Mouse (Mus musculus) layer of hippocampus, adult 9-10 months (tissue): ENCODE results near the gene Pltp.

Source experiments
- DNase-seq: peaks from one replicate; pipeline ENCODE4 v3.0.0; 2022; ENCODE audit warnings: low spot score

Gene Pltp

DNA sequence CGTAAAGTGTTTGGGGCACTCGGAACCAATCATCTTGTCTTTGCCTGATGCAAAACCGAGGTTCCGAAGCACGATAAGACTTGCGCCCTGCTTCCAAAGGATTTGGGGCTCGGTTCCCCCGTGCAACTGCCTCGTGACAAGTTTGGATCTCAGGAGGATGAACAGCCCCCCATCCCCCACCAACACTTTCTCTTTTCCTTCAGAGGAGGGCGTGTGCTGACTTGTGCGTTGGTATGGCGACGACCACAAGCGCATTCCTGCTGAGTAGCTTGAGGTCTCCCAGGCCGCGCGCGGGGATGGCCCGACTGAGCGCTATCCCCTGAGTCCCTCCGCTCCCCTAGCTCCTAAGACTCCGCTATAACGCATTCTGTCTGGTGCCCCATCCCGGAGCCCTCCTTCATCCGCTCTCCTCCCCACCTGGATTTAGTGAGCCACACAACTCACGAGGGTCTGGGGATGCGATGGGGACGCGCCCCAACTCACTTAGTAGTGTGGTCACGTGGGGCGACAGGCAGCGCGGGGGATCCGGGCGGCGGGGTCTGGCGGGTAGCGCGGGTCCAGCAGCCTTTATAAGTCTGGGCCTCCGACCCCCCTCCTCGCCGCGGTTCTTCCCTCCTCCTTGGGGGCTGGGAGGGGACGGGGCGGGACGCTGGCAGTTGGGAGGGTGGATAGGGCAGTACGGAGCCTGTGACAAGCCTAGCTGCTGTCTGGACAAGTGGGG is at the start of gene Pltp:
Gene Pltp (minus strand): TSS at position 611 of the 721 bp plus-strand sequence.
- DNase-seq: no peak

DNA sequence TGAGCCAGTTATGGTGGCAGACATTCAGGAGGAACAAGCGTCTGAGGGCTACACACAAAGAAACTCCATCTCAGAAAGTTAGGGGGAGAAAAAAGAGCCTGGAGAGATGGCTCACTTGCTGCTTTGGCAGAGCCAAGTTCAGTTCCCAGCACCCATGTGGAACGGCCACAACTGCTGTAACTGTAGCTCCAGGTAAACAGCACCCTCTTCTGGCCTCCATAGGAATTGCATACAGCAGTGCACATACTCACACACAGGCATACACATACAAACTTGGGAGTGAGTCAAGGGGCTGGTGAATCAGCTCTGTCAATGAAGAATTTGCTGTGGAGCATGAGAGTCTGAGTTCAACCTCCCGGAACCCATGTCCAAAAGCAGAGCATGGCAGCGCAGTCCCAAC is 48.6 kb upstream of the Pltp start:
- no peak for DNase-seq

DNA sequence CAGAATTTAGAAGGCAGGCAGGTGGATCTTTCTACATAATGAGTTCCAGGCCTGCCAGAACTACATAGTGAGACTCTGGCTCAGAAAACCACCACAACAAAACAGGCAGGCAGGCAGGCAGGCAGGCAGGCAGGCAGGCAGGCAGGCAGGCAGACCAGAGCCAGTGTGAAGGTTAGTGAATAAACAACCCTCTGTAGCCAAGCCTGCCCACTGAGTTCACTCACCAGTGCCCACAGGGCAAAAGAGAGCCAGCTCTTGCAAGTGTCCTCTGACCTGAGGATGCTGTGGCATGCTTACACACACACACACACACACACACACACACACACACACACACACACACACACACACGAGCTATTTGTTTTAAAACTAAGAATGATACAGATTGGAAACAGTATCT is 46.0 kb upstream of the Pltp start:
- no peak for DNase-seq

DNA sequence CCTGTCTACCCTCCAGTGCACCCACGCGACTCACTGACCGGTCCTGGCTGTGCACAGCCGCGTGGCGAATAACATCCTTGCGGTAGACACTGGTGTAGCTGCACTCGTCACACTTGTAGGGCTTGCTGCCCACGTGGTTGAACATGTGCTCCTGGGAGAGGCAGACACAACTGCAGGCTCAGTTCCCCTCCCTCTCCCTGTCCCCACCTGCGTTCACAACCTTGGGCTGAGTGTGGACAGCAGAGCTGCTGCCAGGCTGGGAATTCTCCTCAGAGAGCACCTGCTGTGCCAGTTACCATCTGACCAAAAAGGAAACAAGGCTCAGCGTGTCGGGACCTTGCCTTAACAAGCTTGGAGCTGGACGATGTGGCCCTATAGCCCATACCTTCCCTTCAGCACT is 43.9 kb upstream of the Pltp start:
- DNase-seq: no peak

DNA sequence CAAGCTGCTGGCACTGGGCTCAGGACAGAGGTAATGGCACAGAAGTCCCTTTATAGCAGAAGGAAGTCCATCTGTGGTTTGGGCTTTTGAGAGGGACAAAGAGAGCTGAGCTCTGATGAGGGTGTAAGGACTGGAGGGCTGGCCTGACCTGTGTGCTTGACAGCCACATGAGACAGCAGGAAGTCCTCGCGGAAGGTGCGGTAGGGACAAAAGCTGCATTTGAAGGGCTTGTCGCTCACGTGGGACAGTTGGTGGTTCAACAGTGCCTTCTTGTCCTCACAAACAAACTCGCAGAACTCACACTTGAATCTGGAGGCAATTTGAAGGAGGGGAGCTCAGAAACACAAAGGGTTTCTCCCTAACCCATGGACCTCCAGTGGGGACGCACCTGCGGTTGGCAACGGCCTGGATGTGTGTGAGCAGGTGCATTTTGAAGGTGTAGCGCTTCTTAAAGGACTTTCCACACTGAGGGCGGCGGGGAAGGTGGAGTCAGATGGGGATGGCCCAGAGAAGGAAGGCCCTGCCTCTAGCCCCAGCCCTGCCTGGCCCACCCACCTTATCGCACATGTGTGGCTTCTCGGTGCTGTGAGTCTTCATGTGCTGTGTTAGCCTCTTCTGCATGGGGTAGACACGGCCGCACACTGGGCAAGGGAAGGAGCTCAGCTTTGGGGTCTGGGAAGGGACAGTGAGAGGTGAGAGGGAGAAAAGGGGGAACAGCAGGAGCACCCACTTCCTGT is 42.4 kb upstream of the Pltp start:
- DNase-seq: no peak

DNA sequence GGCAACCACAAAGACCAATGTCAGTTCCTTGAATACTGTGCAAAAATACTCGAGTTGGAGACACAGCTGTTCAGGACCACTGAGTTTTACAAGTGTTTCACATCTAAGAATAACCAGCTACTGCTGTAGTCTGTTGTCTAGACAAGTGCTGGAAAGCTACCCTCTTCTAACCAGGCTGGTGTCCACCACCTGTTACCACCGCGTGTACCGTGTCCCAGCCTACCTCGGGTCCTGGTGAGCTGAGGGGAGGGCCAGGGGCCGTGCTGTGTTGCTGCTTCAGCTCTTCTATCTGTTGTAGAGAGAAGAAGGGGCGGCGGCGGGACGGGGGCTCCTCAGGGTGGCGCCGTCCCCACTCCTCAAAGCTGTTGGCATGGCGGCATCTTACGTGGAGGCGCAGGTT is 41.5 kb upstream of the Pltp start:
- no peak for DNase-seq

DNA sequence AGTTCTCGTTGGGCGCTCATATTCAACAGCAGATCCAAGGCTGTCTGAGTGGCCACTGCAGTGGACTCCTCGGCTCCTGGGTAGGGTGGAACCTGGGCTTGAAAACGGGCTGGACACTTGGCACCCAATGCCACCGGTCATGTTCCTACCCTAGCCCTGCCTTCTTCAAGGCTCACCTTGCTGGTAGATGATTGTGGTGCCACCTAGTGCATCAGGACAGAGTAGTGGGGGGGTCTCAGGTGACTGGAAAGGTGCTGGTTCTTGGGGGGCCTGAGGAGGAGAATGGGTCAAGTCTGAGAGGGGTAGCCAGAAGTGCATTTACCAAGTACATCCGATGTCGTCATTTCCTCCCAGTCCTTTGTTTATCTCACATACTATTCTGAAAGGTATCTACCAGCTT is 40.5 kb upstream of the Pltp start:
- DNase-seq: no peak

DNA sequence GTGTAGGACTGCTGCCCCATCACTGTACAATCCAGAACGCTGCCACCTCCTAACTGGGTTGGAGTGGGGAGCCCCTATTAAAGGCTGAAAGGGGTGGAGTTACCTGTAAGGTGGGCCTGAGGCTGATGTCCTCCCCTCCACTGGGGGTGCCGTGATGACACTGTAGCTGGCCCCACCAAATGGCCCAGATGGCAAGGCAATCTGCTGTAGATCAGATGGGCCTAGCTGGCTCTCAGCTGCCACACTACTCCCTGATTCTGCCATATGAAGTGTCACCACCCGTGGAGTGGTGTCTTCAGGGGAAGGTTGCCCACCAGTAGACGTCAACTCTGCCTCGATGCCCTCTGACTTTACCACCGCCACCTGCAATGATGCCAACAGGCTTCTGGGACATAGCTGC is 38.4 kb upstream of the Pltp start:
- no peak for DNase-seq

DNA sequence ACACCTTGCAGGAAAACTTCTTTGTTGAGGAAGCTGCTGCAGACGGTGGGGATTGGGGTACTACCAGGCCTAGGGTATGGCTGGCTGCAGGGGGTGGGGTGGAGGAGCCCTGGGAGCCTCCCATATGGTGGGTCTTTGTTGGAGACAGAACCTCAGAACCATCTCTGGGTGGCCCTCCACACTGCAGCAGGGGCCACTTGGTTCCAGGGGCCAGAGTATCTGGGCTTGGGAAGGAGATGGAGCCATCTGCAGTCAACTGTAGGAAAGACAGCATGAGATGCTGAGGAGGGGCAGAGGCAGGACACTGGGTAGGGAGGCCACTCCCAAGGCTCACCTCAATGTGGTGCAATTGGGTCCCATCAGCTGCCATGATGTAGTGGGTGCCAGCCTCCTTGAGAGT is 37.1 kb upstream of the Pltp start:
- DNase-seq: no peak

DNA sequence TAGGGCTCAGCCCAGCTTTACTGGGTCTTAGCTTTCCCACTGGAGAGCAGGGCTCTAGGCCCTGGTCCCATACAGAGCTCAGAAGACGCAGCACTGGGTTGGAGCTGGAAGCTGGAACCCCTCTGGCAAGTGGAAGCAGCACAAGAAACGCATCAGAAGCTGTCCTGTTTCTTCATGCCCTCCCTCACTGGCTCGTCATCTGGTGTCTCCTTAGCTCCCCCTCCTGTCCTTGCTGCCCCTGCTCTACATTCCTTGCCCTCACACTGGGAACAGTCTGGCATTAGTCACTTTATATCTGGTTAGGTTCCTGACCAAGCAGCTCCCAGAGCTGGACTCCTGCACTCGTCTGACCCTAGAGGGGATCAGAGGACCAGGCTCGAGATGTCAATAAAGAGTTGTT is 36.5 kb upstream of the Pltp start:
- DNase-seq: no peak

DNA sequence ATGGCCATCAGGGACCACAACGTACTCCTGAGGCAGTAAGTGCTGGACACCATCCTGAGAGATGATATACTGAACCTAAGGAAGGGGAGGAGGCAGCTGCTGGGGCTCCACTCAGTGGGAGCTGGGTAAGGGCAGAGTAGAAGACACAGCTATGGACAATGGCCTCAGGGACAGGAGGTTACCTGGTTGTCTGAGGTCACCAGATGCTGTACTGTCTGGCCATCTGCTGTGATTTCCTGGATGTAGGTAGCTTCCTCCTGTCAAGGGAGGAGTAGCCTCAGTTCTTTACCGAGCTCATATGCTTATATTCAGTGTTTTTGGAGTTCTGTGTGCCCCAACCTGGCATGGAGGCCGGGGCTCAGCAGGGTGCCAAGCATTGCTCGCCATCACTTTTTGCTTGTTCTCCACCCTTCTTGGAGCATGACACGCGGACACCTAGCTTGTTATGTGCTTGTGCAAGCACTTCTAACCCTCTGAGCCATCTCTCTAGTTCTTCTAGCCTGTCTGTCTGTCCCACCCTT is 35.2 kb upstream of the Pltp start:
- DNase-seq: no peak

DNA sequence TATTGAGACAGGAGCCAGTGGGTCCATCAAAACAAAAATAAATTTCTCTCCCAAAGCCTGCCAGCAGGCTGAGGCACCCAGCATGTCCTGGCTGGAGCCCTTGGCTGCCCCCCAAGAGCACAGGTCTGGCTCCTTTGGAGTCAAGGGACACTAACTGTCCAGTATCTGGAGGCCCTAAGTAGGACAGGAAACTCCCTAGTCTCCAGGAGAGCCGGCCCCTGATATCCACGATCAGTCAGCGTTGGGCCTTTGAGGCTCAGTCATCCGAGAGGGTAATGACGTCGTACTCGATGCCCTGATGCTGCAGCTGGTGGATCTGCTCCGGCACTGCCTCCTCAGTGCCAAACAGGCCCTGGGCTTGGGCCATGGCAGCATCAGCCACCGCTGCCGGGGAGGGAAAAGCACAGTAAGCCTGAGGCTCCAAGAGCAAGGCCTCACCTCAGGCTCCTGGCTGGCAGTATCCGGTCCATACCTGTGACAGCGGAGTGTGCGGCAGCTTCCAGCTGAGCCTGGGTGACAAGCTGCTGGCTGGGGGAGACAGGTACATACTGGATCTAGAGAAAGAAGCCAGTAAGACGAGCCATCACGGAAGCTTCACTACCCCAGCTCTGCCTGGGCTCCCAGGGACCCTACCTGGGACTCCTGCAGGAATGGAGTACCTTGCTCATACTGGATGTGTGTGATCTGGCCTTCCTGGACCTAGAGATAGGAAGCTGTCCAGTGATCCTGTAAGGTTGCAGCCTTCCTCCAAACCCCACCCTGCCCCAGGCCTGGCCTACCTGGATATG is 34.6 kb upstream of the Pltp start:
- no peak for DNase-seq

DNA sequence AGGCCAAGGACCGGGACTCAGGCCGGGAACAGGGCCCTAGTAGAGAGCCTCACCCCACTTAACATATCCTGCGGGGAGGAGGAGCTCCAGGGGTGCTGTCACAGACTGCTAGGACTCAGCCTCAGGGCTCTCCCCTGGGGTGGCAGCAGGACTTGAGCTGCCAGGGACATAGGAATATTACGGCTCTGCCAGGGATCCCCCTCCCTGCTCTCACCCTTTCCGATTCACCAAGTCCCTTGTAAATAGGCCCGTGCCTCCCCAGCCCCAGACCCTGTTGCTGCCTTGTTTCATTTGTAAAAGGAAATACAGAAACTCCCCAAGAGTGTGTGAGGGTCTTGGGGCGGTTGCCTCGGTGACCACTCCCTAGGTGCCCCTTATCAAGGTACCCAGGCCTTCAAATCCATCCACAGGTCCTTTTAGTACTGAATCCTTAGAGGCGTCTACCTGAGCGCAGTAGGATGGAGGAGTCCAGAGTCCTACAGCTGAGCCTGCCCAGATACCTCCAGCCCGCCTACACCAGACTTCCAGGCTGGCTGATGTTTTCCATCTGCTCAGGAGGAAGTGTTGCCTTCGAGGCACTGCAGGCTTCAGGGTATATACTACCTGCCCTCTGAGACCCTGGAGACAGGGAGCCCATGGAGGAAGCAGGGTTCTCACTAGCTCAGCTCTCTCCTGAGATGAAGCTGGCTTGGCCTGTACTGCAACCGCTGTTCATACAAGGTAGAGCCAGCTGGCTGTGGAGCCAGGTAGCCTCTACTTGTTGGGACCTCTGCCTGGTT is 33.7 kb upstream of the Pltp start:
- no peak for DNase-seq

DNA sequence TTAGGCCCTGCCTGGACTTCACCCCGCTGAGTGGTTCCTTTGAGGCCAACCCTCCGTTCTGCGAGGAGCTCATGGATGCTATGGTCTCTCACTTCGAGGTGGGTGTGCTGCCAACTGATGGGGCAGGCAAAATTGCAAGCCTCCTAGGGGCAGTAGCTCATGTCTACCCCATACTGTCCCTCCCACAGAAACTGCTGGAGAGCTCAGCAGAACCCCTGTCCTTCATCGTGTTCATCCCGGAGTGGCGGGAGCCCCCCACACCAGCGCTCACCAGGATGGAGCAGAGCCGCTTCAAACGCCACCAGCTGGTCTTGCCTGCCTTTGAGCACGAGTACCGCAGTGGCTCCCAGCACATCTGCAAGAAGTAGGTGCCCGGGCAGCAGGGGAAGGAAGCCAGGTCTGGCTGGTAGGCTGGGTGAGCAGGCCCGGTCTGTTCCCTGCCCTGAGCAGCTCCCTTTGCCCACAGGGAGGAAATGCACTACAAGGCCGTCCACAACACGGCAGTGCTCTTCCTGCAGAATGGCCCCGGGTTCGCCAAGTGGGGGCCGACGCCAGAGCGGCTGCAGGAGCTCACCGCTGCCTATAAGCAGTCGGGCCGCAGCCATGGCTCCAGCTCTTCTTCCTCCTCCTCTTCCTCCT is 33.0 kb upstream of the Pltp start:
- no peak for DNase-seq

DNA sequence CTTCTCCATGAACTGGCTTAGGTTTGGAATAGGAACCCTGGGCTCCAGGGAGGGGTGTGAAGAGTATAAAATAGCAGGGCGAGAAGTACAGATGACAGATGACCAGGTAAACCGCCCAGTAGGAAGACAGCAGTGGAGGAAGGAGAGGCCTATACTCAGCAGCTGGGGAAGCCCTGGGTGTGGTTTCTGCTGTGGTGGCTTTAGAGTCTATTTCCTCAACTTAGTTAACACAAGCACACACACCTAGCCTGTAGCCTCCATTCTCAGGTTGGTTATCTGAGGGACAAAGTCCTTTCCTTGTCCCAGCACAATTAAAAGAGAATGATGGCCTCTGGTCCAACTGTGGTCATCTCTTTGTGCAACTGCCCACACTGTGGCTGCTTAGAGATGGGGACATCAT is 32.4 kb upstream of the Pltp start:
- DNase-seq: no peak

DNA sequence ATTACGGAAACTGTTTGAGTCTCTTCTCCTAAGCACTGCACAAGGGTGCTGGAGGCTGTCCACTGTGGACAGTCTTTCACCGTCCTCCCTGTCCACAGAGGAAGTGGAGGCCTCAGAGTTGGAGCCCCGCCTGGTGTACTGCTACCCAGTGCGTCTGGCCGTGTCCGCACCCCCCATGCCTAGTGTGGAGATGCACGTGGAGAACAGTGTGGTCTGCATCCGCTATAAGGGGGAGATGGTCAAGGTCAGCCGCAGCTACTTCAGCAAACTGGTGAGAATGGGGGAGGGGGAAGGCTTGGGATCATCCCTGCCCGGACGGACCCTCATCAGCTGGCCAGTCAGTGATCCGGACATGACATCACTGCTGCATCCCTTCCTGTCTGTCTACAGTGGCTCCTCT is 31.5 kb upstream of the Pltp start:
- no peak for DNase-seq

DNA sequence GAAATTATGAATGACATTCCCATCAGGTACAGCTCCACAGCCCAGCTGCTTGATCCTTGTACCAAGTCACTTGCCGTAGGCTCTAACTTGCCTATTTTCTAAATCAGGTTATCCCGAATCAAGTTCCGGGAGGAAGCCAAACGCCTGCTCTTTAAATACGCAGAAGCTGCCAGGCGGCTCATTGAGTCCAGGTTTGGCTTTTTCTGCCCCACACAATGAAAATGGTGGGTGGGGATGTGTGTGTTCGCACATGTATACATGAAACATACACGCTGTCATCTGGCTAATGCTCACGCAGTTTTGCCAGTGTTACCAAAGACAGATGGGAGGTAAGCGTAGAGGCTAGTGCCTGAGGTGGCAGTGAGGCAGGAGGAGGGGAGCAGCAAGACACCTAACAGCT is 29.1 kb upstream of the Pltp start:
- no peak for DNase-seq

DNA sequence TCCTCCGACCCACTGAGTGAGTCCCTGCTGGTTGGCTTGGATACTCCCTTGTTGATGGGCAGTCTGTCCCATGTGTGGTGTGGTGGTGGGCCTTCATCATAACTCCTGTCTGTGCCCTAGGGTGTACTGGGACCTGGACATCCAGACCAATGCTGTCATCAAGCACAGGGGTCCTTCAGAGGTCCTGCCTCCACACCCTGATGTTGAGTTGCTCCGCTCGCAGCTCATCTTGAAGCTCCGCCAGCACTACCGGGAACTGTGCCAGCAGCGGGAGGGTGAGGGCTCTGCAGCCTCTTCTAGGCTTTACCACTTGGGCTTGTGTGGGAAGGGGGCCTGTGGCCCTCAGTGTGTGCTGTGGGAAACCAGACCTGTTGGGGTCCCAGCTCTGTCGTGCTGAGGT is 28.3 kb upstream of the Pltp start:
- DNase-seq: no peak

DNA sequence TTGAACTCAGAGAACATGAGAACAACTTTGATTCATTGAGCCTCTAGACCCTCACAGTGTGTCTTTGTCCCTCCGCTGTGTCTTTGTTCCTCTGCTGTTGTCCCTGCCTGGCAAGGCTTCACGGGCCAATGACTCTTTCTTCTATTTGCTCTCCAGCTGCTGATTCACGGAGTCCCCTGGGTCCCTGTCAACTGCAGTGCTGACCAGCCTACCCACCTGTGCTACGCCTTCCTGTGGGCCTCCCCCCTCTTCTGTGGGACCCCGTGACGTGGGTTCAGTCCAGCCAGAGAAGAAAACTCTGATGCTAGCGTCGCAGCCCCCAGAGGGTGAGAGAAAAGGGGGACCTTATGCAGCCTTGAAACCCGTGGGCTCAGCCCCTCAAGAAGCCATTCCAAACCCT is 25.1 kb upstream of the Pltp start:
- no peak for DNase-seq

DNA sequence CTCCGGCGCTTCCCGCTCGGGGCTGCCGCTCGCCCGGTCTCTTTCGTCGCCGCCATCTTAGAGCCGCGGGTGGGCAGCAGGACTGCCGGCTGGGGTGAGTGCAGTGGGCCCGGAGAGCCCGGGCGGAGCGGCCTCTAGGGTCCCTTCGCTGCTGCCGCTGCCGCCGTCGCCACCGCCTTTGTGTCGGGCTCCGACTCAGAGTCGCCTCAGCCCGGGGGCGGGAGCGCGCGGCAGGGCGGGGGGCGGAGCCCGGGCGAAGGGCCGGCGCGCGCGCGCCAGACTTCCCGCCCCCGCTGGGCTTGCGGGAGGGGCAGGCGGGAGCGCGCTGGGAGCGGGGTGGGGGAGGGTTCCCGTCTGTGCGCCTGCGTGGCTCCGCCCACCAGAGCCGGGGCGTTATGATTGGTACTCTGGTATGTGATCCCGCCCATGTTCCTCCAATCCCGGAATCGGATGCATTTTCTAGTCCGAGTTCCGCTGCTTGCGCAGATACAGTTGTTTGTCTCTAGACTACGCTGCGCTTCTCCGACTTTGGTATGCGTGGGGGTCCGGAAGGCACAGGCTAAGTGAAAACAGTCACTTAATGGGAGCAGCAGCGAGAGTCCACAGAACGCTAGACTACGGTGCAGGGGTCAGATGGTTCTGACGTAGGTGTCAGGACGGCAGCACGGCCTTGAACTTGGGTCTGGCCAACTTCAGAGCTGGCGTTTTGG is 22.2 kb upstream of the Pltp start:
- DNase-seq: peak; percentile 88

DNA sequence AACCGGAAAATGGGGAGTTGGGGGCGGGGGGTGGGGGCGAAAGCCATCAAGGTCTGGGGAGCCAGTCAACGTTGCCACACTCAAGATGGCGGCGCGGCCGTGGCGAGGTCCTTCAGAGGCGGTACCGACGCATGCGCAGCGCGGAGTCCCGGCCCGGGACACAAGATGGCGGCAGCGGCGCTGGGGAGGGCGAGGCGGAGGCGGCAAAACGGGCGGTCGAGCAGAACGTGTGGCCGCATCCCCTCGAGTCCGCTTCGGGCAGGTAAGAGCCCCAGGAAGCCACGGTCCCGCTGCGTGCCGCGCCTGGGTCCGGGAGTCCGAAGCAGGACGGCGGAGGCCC is 21.7 kb upstream of the Pltp start, which contains the start of gene Pcif1:
Gene Pcif1 (plus strand): TSS at position 77 of the 340 bp plus-strand sequence.
- DNase-seq: peak; percentile 77
